Mouse (Mus musculus) large intestine, adult 2 months (tissue): ENCODE results near the gene 4930404N11Rik. TPM values are rescaled to one million over a fixed set of nuclear protein-coding genes. Genes with fewer than 3 reads are reported as not detected.

Source experiments
- DNase-seq: peaks from one replicate; pipeline ENCODE4 v3.0.0-alpha.2; 2012; ENCODE audit warnings: low read depth, low spot score
- WGBS: fragments of 180-500 bp; shearing (Covaris S2); methylation state at CpG from one replicate; pipeline ENCODE4 v1.1.7; 2018; 5-methylcytosine and 5-hydroxymethylcytosine counted together
- polyA plus RNA-seq: library from polyadenylated mRNA; depleted of rRNA; stranded (reverse); fragments of >200 nt; gene quantifications from 2 replicates; pipeline ENCODE4 v1.2.3, GENCODE M21; 2012; rRNA removed

The 4930404N11Rik gene
- 3.6 and 4.6 TPM in 2 replicates for polyA plus RNA-seq

GRCm38 (mm10) chr10:81365672-81366476 is at the start of gene 4930404N11Rik:
Gene 4930404N11Rik, minus strand, starts transcription at chr10:81365816.
- WGBS: 46% methylated on average over 12 of the region's 12 CpGs

GRCm38 (mm10) chr10:81415146-81415545 is 49.5 kb upstream of the 4930404N11Rik start:
- WGBS: 45% methylated on average over 5 of the region's 5 CpGs
- DNase-seq: no peak

More at GRCm38 (mm10) chr10:81365672-81366476, at the start of gene 4930404N11Rik:
- no peak for DNase-seq

- no peak for DNase-seq
Observed at GRCm38 (mm10) chr10:81414682-81415081, 49.1 kb upstream of the 4930404N11Rik start.

GRCm38 (mm10) chr10:81413310-81414261 is 48.0 kb upstream of the 4930404N11Rik start:
- 17% methylated on average over 26 of the region's 26 CpGs for whole genome bisulfite sequencing
- no peak for DNase-seq

GRCm38 (mm10) chr10:81412586-81413309 is 47.1 kb upstream of the 4930404N11Rik start:
- WGBS: 57% methylated on average over 16 of the region's 16 CpGs
- DNase-seq: no peak

GRCm38 (mm10) chr10:81411471-81412400 is 46.1 kb upstream of the 4930404N11Rik start:
- no peak for DNase-seq
- WGBS: 13% methylated on average over 18 of the region's 18 CpGs

- 31% methylated on average over 9 of the region's 9 CpGs for WGBS
- DNase-seq: no peak
Observed at GRCm38 (mm10) chr10:81410981-81411380, 45.4 kb upstream of the 4930404N11Rik start.

GRCm38 (mm10) chr10:81410350-81410749 is 44.7 kb upstream of the 4930404N11Rik start:
- WGBS: 16% methylated on average over 4 of the region's 4 CpGs
- no peak for DNase-seq

- WGBS: 28% methylated on average over 8 of the region's 8 CpGs
- DNase-seq: no peak
Observed at GRCm38 (mm10) chr10:81409330-81409729, 43.7 kb upstream of the 4930404N11Rik start.

GRCm38 (mm10) chr10:81408871-81409291 is 43.3 kb upstream of the 4930404N11Rik start:
- 15% methylated on average over 9 of the region's 9 CpGs for WGBS
- DNase-seq: no peak

- no peak for DNase-seq
- WGBS: 80% methylated on average over 13 of the region's 13 CpGs
Observed at GRCm38 (mm10) chr10:81408424-81408729, 42.8 kb upstream of the 4930404N11Rik start.

GRCm38 (mm10) chr10:81407539-81408423 is 42.2 kb upstream of the 4930404N11Rik start:
- DNase-seq: no peak

GRCm38 (mm10) chr10:81406504-81407440 is 41.2 kb upstream of the 4930404N11Rik start:
- WGBS: 74% methylated on average over 24 of the region's 24 CpGs
- DNase-seq: no peak

More at GRCm38 (mm10) chr10:81407539-81408423, 42.2 kb upstream of the 4930404N11Rik start:
- WGBS: 37% methylated on average over 31 of the region's 31 CpGs

- WGBS: 60% methylated on average over 13 of the region's 13 CpGs
- DNase-seq: no peak
Observed at GRCm38 (mm10) chr10:81405588-81406201, 40.1 kb upstream of the 4930404N11Rik start.

- DNase-seq: no peak
- WGBS: 70% methylated on average over 18 of the region's 18 CpGs
Observed at GRCm38 (mm10) chr10:81404720-81405119, 39.1 kb upstream of the 4930404N11Rik start.

- WGBS: 51% methylated on average over 9 of the region's 9 CpGs
Observed at GRCm38 (mm10) chr10:81404082-81404481, 38.5 kb upstream of the 4930404N11Rik start.

More at GRCm38 (mm10) chr10:81404082-81404481, 38.5 kb upstream of the 4930404N11Rik start:
- DNase-seq: no peak
